Mouse (Mus musculus): ENCODE measurements around the gene P3h4. TPM values are rescaled to one million over a fixed set of nuclear protein-coding genes. Genes with fewer than 3 reads are reported as not detected.

Gene P3h4
- total RNA-seq, 2 experiments from 2014 or later: 2.0 to 4.6 TPM

DNA sequence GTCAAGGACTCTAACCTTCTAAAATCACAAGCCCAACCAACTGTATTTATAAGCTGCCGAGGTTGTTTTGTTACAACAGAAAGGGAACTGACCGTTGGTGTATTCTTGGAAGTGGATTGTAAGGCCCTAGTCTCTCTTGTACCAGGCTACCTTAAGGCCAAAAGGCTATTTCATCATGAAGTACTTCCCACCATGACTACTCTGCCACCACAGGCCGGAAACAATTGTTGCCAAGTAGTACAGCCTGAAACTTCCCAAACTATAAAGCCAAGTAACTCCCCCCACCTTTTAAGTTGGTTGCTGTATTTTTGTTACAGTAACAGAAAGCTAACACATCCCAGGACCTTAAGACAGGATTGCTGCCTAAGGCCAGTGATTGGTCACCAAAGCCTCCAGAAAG lies 12.2 kb upstream of the P3h4 start:
- DNase-seq: peak; percentile 4
- TF ChIP-seq CTCF (IDR thresholded peaks at IDR 0.05): no peak
- H3K4me3 ChIP-seq: no peak overlapping the region
- H3K27ac ChIP-seq: no peak overlapping the region
- intact Hi-C loops (cut with DNase I): loop anchor here (2.0 kb wide), 2 partner anchors 46 to 128 kb away; partner anchors contain the start of gene Klhl11

GRCm38 (mm10) chr11:100425851-100426250 lies 11.2 kb upstream of the P3h4 start:
- DNase-seq: peak; percentile 82
- intact Hi-C loops (cut with DNase I): loop anchor here (2.0 kb wide), 2 partner anchors 47 to 129 kb away; partner anchors contain the start of gene Klhl11

GRCm38 (mm10) chr11:100423836-100424235 lies 9.2 kb upstream of the P3h4 start:
- intact Hi-C loops (cut with DNase I): no loop called here
- Histone ChIP-seq H3K27ac (no peak overlapping the region), H3K4me3 (no peak overlapping the region)
- no peak for DNase-seq
- no peak for TF ChIP-seq CTCF (IDR thresholded peaks at IDR 0.05)

More at GRCm38 (mm10) chr11:100425851-100426250, 11.2 kb upstream of the P3h4 start:
- TF ChIP-seq CTCF (IDR thresholded peaks at IDR 0.05): peak; percentile 79
- Histone ChIP-seq H3K4me3 (no peak overlapping the region), H3K27ac (peak overlapping the region; percentile 28; the same call in 1 of the 2 replicates)

GRCm38 (mm10) chr11:100421537-100421936 lies 6.9 kb upstream of the P3h4 start:
- no peak for DNase-seq
- no peak for TF ChIP-seq CTCF (IDR thresholded peaks at IDR 0.05)
- intact Hi-C loops (cut with DNase I): no loop called here
- Histone ChIP-seq H3K4me3 (no peak overlapping the region), H3K27ac (no peak overlapping the region)

DNA sequence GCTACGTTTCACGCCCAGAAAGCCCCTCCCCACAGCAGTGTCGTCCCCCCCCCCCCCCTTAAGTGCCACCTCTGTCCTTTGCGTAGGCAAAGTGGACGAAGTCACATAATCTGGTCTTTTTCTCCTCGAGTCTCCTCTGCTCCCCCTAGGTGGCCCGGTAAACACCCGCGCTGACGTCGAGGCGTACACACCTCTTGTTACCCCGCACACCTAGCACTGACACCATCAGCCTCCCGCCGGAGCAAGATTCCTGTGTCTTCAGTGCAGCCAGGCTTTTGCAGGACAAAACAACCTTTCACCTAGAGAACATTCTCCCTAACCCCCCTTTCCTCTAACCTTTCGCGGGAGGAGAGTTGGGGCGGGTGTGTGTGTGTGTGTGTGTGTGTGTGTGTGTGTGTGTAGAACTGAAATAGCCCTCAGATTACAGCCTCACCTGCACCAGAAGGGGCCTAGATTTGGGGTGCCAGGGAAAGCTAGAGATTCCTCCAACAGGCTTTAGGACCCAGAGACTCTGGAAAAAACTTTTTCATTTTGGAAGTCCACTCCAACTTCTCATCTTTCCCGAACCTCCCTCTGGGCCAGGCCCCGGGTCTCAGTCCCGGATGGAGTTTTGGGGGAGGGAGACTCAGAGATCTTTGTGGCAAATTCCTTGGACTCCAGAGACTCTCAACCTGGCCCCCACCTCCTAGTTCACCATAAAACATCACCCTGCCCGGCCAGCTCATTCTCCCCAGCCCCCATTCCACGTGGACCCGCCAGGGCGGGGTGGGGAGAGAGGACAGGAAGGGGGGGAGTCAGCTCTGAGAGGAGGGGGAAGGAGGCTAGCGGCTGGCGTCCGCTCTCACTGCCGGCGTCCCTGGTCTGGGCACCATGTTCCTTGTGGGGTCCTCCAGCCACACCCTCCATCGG lies 532 bp upstream of the P3h4 start, which contains the start of gene Fkbp10:
Gene Fkbp10 (plus strand): TSS at position 784 of the 909 bp plus-strand sequence.
- no peak for TF ChIP-seq CTCF (IDR thresholded peaks at IDR 0.05)
- peak within 1 kb of the TSS; percentile 92 for H3K4me3 ChIP-seq
- intact Hi-C loops (cut with DNase I): no loop called here
- peak; percentile 78 for DNase-seq
- peak within 1 kb of the TSS; percentile 90 for H3K27ac ChIP-seq

GRCm38 (mm10) chr11:100413541-100413940 lies 1.1 kb downstream of the P3h4 start:
- peak overlapping the region; percentile 90 for H3K27ac ChIP-seq
- DNase-seq: no peak
- no peak for TF ChIP-seq CTCF (IDR thresholded peaks at IDR 0.05)
- intact Hi-C loops (cut with DNase I): no loop called here
- peak overlapping the region; percentile 92 for H3K4me3 ChIP-seq

GRCm38 (mm10) chr11:100411736-100412135 lies 2.9 kb downstream of the P3h4 start:
- intact Hi-C loops (cut with DNase I): no loop called here
- Histone ChIP-seq H3K4me3 (no peak overlapping the region), H3K27ac (no peak overlapping the region)
- no peak for TF ChIP-seq CTCF (IDR thresholded peaks at IDR 0.05)
- no peak for DNase-seq

- TF ChIP-seq CTCF (IDR thresholded peaks at IDR 0.05): no peak
- H3K4me3 ChIP-seq: no peak overlapping the region
- no peak overlapping the region for H3K27ac ChIP-seq
- intact Hi-C loops (cut with DNase I): no loop called here
- DNase-seq: no peak
Observed at GRCm38 (mm10) chr11:100409686-100410085, 5.0 kb downstream of the P3h4 start.

- Histone ChIP-seq H3K27ac (no peak overlapping the region), H3K4me3 (no peak overlapping the region)
- intact Hi-C loops (cut with DNase I): loop anchor here (1.0 kb wide), 1 partner anchor 47 kb away; no protein-coding TSS in a partner anchor
- DNase-seq: no peak
- no peak for TF ChIP-seq CTCF (IDR thresholded peaks at IDR 0.05)
Observed at GRCm38 (mm10) chr11:100408835-100409462, 5.7 kb downstream of the P3h4 start.

GRCm38 (mm10) chr11:100408076-100408834 lies 6.4 kb downstream of the P3h4 start:
- Histone ChIP-seq H3K4me3 (no peak overlapping the region), H3K27ac (peak overlapping the region; percentile 16; the same call in 1 of the 2 replicates)
- peak; percentile 84 for DNase-seq
- intact Hi-C loops (cut with DNase I): loop anchor here (1.0 kb wide), 1 partner anchor 46 kb away; no protein-coding TSS in a partner anchor
- peak; percentile 91 for TF ChIP-seq CTCF (IDR thresholded peaks at IDR 0.05)

DNA sequence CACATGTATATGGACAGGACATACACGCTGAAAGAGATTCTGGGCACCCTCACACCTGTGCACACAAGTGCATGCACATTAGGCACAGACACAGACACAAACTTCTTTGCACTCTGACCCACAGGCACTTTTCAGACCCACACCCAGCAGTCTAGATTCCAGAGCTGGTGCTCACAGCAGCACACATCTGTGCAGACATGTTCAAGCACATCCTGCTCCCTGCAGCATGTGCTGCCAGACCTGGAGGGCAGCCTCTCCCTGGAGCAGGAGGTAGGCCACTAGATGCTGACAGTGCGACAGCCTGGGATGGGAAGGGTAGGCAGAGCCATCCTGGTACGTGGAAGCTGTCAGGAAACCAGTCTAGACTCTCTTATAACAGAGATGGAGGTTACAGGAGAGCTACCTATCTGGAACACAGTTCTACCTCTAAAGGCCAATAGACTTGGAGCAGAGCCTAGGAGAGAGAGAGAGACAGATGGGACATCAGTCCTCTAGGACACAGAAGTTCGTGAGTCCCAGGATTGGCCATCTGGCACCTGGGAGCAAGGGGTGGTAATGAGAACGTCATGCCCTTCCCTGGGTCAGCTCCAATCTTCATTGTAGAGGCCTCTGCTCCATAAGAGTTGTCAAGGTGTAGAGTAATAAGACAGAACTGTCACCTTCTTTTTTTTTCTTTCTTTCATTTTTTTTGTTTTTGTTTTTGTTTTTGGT lies 7.5 kb downstream of the P3h4 start:
- DNase-seq: no peak
- H3K27ac ChIP-seq: no peak overlapping the region
- no peak for TF ChIP-seq CTCF (IDR thresholded peaks at IDR 0.05)
- intact Hi-C loops (cut with DNase I): no loop called here
- no peak overlapping the region for H3K4me3 ChIP-seq

GRCm38 (mm10) chr11:100406273-100406672 lies 8.4 kb downstream of the P3h4 start:
- no peak for DNase-seq
- Histone ChIP-seq H3K4me3 (no peak overlapping the region), H3K27ac (no peak overlapping the region)
- intact Hi-C loops (cut with DNase I): no loop called here
- TF ChIP-seq CTCF (IDR thresholded peaks at IDR 0.05): no peak
